Mouse (Mus musculus) CD8-positive naive resting alpha-beta T cell, adult 2 months (primary cell): Measurements from ENCODE around the gene Cyp2d10.
"Not testable (repeated sequence)": the region's sequence is repeated elsewhere in the genome, so short reads cannot be mapped to it uniquely, and the experiment has no call there.

Experiments
- DNase-seq, 2 experiments: peaks; one replicate each; pipeline ENCODE4 v3.0.0; 2022; ENCODE audit warnings: low read depth in 2 of 2, low spot score in 2 of 2

Gene Cyp2d10

DNA sequence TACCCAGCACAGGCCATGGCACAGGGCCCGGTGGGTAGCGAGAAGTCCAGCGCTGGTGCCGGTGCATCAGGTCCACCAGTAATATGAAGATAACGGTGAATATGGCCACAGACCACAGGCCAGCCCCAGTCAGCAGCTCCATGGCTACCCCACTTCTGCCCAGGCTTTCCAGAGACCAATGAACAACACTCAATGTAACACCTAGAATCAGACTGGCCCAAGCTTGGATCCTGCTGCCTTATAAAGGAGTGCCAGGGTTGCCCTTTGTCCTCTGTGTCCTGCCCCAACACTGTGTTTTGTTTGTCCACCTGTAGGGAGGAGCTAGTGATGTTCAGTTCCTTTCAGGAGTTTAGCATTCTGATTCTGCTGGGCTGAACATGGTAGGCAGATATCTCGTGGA is at the start of gene Cyp2d10:
Cyp2d10 (minus strand) TSS at position 215 of the 400 bp plus-strand sequence.
- no peak for DNase-seq

DNA sequence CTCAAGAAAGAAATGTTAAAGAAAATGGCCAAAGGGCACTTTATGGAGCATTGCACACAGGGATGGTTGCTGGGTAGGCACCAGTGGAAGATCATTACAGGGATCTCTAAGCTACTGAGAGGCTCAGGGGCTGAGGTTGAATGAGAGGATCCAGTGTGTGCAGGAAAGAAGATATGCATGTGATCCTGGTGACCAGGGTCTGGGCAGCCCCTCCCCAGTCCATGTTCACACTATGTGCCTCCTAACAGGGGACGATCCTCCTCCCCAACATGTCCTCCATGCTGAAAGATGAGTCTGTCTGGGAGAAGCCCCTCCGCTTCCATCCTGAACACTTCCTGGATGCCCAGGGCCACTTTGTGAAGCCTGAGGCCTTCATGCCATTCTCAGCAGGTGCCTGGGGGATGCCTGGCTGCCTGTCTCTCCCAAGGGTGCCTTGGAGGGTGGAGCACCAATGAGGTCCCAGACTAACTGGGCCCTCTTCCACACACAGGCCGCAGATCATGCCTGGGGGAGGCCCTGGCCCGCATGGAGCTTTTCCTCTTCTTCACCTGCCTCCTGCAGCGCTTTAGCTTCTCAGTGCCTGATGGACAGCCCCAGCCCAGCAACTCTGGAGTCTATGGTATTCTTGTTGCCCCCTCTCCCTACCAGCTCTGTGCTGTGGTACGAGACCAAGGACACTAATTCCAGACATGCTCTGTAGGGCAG is 49.2 kb upstream of the Cyp2d10 start:
- DNase-seq, result not testable (repeated sequence)

DNA sequence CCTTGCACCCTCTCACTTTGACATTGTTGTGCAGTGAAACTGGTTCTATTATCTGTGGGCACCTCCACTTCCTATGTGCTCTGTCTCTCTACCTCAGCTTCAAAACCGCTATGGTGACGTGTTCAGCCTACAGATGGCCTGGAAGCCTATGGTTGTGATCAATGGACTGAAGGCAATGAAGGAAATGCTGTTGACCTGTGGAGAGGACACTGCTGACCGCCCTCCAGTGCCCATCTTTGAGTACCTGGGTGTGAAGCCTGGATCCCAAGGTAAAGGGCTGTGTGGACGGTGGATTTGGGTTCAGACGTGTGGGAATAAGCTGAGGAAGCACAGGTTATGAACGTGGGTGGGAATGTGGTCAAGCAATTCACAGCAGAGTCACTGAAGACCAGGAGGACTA is 46.5 kb upstream of the Cyp2d10 start:
- DNase-seq, result not testable (repeated sequence)

DNA sequence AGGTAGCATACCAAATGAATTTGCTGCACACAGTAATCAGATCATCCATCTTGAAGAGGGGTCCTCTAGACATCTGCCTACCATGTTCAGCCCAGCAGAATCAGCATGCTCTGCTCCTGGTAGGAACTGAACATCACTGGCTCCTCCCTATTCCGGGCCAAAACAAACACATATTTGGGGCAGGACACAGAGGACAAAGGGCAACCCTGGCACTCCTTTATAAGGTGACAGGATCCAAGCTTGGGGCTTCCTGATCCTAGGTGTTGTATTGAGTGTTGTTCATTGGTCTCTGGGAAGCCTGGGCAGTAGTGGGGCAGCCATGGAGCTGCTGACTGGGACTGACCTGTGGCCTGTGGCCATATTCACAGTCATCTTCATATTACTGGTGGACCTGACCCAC is 45.1 kb upstream of the Cyp2d10 start:
- not testable (repeated sequence) for DNase-seq

DNA sequence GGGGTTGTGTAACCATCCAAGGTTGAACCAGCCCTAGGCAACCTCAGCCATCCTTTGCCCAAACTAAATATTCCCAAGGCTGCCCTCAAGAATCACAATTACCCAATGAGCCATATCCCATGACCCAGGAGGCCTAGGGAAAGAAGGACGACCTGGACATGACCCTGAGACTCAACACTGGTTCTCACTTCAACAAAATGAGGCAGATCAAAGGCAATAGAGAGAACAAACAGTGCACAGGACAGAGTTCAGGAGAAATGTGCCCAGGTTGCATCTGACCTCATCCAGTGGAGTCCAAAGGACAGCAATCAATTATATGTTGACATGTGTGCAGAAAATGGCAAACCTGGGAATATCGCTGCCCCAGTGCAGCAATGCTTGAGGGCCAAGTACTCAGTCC is 43.0 kb upstream of the Cyp2d10 start:
- not testable (repeated sequence) for DNase-seq

DNA sequence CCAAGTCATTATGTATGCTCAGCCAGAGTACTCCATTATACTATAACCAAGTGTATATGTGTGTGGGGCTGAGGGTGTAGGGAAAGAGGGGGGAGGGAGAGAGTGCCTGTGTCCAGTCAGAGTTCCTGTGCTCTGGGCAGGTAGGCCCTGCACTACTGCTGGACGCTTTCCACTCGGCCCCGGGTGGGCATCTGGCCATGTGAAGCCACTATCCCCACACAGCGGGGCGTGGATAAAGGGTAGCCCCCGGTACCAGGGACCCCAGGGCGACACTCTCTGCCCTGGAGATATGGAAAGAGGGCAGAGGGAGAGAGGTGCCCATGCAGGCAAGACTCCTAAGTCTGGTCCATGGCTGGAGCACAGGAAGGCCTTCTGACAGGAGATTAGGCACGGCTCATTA is 38.2 kb upstream of the Cyp2d10 start:
- no peak for DNase-seq

DNA sequence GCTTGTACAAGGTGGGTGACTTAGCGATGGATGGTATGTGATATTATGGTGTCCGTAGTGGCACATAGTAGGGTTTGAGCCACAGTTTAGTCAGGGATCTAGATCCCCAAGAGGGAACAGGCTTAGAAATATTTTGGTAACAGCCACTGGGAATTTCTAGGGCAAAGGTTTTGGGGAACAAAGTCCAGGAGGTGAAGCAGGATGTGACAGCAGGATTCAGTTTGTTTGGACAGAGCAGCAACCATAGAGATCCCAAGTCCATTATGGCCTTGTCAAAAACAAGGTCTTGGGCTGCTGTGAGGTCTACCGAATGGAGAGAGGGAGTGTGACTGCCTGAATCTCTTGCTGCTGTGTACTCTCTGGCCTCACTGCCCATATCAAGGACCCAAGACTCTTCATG is 36.7 kb upstream of the Cyp2d10 start:
- no peak for DNase-seq

DNA sequence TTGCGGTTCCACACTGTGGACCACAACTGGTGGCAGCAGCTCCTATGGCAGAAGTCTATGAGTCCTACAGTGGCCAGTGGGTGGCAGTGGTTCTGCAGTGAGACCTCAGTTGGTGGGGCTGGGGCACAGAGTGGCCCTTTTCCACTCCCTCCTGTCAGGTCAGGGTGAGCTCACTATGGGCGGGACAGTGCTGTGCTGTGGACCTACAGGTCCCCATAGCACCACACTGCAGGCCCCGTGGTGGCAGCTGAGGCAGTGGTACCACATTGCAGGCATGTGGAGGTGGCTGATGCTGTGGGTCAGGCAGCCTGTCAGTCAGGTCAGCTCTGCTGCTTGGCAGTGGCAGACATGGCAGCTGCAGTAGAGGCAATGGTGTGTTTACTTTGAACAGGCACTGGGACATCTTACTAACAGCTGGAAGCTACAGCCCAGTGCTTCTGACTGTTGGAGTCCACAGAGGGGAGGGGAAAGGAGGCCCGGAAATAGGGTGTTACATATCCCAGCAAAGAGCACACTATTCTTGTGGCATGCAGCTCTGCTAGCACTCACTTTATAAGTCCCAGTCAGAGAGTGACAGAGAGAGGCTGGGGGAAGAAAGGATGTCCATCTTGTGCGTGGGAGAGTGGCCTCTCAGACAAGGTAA is 31.1 kb upstream of the Cyp2d10 start:
- DNase-seq, result no peak

DNA sequence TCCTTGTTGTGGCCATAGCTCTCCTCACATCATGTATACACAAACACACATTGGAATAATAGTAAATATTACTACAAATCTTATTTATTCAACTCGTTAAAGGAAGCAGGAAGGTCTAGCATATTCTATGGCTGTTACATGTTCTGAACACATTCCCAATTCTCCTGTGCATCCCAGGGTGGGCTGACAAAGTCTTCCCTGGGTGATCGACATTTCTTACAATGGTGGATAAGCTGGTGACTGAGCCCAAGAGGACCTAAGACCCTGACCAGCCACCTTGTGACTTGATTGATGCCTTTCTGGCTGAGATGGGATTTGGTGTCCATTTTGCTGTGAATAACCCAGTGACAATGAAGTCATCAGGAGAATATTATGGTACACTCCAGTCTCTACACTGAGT is 28.6 kb upstream of the Cyp2d10 start:
- no peak for DNase-seq

DNA sequence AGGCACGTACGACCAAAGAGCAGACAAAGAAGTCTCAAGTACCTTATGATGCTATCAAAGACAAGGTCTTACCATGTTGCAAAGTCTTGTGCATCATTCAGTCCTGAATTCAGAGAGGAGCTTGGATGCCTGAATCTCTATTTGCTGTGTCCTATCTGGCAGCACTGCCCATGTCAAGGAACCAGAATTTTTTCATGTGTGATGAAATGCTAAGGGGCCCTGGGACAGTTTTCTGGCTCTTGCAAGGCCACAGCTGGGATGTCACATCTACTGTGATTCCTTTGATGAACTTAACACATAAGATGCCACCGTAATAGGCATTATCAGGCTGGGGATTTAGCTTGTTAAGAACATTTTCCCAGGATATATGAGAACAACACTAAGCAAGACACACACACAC is 28.0 kb upstream of the Cyp2d10 start:
- no peak for DNase-seq

DNA sequence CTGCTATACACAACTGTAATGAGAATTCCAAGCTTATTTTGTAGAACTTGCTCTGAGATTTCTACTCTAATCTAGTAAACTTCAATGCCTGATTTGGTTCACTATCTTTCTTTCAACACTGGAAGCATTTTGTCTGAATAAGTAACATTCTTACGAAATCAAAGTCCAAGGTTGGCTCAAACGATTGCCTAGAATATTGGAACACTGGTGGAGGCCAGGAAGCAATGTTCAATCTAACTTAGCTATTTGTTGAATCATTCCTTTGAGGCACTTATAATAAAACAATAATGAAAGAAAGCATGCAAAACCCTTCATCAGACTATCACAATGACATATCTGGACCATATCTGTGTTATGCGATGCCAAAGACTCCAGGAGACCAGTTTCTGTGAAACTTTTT is 27.5 kb upstream of the Cyp2d10 start:
- DNase-seq, result no peak

DNA sequence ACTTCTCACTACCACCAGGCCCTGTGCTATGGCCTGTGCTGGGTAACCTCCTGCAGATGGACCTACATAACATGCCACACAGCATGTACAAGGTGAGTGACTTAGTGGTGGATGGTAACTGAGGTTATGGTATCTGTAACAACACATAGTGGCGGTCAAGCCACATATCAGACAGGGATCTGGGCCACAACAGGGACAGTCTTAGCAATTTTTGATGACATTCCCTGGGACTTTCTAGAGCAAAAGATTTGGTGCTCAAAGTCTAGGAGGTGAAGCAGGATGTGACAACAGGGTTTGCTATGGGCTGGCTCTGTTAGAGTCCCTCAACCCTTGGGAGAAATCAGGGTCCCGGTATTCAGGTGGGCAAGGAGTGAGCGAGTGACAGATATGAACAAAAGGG is 26.6 kb upstream of the Cyp2d10 start:
- DNase-seq, result no peak

DNA sequence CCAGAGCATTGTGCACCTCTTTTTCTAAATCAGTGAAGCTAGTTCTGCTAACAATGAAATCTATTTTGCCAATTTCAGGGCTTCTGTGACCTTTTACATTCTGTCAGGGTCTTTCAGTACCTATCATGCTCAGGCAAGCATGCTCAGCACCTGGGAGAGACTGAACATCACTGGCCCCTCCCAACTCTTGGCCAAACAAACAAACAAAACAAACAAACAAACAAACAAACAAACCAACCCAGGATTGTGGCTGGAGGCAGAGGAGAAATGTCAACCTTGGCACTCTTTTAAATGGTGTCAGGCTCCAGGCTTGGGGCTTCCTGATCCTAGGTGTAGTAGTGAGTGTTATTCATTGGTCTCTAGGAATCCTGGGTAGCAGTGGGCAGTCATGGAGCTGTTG is 26.1 kb upstream of the Cyp2d10 start, which contains the start of gene Cyp2d9:
Cyp2d9 (plus strand) TSS at position 301 of the 400 bp plus-strand sequence.
- DNase-seq, result no peak

DNA sequence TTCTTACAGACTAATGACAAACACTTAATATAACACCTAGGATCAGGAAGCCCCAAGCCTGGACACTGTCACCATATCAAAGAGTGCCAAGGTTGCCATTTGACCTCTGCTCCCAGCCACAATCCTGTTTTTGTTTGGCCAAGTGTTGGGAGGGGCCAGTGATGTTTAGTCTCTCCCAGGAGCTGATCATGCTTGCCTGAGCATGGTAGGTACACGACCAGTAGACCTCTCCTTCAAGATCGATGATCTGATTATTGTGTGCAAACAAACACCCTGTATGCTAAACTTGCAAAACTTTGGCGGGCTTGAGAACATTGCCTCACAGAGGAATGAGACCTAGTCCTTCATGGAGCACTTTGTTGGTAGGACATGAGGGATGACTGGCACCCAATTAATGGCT is 16.5 kb upstream of the Cyp2d10 start:
- no peak for DNase-seq

DNA sequence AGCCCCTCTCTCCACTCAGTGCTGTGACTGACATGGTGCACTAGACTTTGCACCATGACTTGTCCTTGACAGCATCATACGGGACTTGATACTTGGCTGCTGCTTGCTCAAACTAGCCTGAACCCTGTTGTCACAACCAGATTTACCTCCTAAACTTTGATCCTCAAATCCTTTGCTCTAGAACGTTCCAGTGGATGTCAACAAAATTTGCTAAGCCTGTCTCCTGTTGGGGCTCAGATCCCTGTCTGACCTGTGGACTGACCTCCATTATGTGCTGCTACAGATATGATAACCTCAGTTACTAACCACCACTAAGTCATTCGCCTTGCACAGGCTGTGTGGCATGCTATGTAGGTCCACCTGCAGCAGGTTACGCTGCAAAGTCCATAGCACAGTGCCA is 15.9 kb upstream of the Cyp2d10 start:
- no peak for DNase-seq

DNA sequence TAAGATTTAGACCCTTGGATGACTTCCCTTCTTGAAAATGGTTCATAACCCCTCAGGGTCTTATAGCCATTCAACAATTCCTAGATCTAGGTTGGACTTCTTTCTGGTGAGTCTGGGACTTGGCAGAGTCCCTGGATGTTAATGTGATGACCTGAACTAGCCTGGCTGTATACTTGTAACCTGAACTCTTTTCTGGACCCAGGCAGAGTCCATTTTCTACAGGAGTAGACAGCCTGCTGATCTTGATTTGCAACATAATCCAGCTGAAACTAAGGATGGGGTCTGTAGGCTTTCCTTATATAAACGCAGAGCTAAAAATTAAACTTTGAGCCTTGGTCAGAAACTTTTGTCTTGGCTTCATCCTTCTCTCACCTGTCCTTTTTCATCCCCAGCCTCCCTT is 11.6 kb upstream of the Cyp2d10 start:
- DNase-seq, result no peak

DNA sequence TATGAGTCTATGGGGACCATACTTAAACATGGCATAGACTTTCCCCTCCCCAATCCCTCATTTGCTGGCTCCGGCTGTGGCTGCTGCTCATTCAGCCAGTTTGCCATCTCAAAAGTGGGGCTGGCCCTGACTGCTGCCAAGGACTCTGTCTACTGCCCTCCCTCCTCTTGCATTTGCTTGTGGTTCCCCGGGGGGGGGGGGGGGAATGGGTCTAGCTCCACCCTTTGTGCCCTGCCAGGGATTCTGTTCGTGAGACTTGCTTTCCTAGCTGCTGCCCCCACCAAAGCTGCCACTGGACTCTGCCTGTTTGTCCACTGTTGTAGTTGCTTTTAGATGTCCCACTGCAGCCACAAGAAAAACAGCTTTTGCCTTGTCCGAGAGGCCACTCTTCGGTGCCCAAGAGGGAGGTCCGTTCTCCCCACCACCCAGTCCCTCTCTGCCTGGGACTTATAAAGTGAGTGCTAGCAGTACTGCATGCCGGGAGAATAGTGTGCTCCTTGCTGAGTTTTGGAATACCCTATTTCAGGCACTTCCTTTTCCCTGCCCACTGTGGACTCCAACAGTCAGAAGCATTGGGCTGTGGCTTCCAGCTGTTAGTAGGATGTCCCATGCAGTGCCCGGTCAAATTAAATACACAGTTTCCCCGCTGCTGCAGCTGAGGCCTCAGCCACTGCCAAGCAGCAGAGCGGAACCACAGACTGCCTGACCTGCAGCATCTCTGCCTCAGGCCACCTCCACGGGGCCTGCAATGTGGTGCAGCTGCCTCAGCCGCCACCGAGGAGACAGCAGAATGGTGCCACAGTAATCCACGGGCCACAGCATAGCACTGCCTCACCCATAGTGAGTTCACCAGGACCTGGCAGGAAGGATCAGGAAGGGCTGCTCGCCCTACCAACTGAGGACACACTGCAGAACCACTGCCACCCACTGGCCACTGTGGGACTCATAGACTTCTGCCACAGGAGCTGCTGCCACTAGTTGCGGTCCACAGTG is 10.1 kb upstream of the Cyp2d10 start:
- peak; percentile 60 to 70 for DNase-seq

DNA sequence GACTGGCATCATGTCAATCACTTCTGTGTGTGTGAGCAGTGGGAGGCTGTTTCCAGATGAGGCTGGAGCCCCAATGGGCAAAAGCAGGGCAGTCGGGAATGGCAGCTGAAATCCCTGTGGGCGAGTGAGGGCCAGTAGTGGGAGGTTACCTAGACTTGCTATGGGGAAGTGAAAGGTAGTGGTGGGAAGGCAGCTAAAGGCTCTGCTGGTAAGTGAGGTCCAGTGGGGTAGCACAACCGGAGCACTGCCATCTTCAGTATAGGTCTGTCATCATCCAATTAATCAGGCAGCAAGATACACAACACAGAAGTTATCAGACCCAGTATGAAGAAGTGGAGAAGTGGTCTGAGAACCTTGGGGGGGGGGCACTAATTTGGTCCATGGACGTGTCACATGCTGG is 541 bp upstream of the Cyp2d10 start:
- DNase-seq, result no peak

DNA sequence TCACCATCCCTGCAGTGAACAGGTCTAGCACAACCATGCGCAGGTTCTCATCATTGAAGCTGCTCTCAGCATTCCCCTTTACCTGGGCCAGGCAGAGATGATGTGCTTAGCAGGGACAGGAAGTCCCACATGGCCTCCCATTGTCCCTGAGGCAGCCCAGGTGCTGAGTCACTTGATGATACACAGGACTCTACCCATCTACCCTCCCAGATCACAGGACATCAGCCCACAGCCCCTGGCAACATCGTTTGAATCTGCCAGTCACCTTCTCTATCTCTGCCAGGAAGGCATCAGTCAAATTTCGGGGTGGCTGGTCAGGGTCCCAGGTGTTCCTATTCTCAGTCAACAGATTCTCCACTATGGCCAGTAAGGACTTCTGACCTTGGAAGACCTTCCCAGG is 2.8 kb downstream of the Cyp2d10 start:
- no peak for DNase-seq

DNA sequence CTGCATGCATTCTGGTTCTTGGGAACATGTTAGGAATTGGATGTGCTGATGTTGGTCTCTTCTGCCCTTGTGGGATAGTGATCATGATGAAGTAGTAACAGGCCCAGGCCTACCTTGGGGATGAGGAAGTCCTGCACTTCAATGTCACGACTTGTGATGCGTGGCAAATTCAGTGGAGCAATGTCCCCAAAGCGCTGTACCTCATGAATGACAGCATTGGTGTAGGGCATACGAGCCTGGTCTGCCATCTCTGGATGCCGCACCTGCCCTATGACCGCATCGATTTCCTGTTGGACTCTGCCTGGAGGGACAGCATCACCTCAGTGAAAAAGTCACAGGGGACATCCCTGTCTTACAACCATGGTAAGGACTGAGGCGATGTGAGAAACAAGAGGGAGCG is 3.4 kb downstream of the Cyp2d10 start:
- no peak for DNase-seq

DNA sequence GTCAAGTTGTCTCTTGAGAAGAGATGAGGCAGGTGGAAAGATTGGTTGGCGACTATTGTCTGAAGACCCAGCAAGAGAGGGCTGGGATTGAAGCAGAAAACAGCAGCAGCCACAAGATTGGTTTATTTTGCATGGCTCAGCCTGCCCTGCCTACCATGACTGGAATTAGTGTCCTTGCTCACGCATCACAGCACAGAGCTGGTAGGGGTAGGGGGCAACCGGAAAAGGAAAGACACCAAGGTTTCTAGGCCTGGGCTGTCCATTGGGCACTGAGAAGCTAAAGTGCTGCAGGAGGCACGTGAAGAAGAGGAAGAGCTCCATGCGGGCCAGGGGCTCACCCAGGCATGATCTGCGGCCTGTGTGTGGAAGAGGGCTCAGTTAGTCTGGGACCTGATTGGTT is 4.3 kb downstream of the Cyp2d10 start:
- DNase-seq, result no peak

DNA sequence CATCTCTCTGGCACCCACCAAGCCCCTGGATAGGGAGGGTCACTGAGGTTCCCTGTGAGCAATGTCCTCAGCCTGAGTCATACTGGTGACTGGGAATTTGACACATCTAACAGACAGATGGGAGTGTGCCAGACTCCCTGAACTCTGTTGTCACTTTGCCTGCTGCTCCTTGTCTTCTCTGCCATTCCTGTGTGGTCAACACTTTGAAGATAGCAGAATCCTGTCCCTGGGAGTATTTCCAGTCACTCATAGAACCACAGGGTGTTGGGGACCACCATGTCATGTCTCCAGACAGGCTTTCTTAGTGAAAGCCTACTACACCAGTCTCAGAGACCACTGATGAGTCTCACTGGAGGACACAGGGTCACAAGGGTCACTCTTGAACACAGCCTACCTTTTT is 4.9 kb downstream of the Cyp2d10 start:
- no peak for DNase-seq
